Mouse (Mus musculus) midbrain, embryonic 15.5 days (tissue): ENCODE results near the gene Mrps18c. TPM values are rescaled to one million over a fixed set of nuclear protein-coding genes. Genes with fewer than 3 reads are reported as not detected.

ENCODE experiments used
- ATAC-seq: fragments of 200-750 bp; cut with Nextera tagmentation; replicated peaks from 2 replicates; pipeline ENCODE4 v1.8.0; 2017; ENCODE audit warnings: moderate TSS enrichment
- H3K27ac ChIP-seq: fragments of 300-500 bp; sonication (generic); 2 replicates; pipeline ENCODE4 v1.5.1; 2015; ENCODE audit warnings: mild to moderate bottlenecking, inconsistent platforms
- H3K27me3 ChIP-seq: fragments of 300-500 bp; sonication (generic); replicated peaks from 2 replicates; pipeline ENCODE4 v1.6.1; 2015; ENCODE audit warnings: inconsistent platforms
- H3K36me3 ChIP-seq: fragments of 300-500 bp; sonication (generic); replicated peaks from 2 replicates; pipeline ENCODE4 v1.6.1; 2015; ENCODE audit warnings: inconsistent platforms
- H3K4me1 ChIP-seq: fragments of 300-500 bp; sonication (generic); 2 replicates; pipeline ENCODE4 v1.6.1; 2015; ENCODE audit warnings: inconsistent platforms
- H3K4me2 ChIP-seq: fragments of 300-500 bp; sonication (generic); 2 replicates; pipeline ENCODE4 v1.6.1; 2015; ENCODE audit warnings: inconsistent platforms, mild to moderate bottlenecking, moderate library complexity
- H3K4me3 ChIP-seq: fragments of 300-500 bp; sonication (generic); 2 replicates; pipeline ENCODE4 v1.5.1; 2015; ENCODE audit warnings: mild to moderate bottlenecking, inconsistent platforms
- H3K9ac ChIP-seq: fragments of 300-500 bp; sonication (generic); 2 replicates; pipeline ENCODE4 v1.6.1; 2015; ENCODE audit warnings: mild to moderate bottlenecking, inconsistent platforms
- H3K9me3 ChIP-seq: fragments of 300-500 bp; sonication (generic); 2 replicates; pipeline ENCODE4 v1.6.1; 2016; ENCODE audit warnings: inconsistent platforms
- WGBS: fragments of 180-500 bp; shearing (Covaris S2); methylation state at CpG from one replicate; pipeline ENCODE4 v1.1.7; 2015; ENCODE audit warnings: mixed read lengths; 5-methylcytosine and 5-hydroxymethylcytosine counted together
- polyA plus RNA-seq: library from polyadenylated mRNA; unstranded; fragments of >200 nt; fragmentation: Nextera tagmentation; extraction: Ambion mirVana; gene quantifications from 2 replicates; pipeline ENCODE4 v1.2.1, GENCODE M21; 2015

Mrps18c gene
- polyA plus RNA-seq, 1 experiment from 2014 or later, result 144 TPM

GRCm38 (mm10) chr5:100787527-100787926 is 10.9 kb upstream of the Mrps18c start:
- Histone ChIP-seq H3K4me3 (no peak overlapping the region), H3K4me1 (no peaks in the 10 kb centered on the region), H3K9me3 (no peaks in the 10 kb centered on the region), H3K36me3 (peaks cover 68% of the 10 kb centered on the region; the same call in 1 of the 2 replicates), H3K9ac (no peak overlapping the region), H3K27ac (no peak overlapping the region), H3K27me3 (no peaks in the 10 kb centered on the region), H3K4me2 (no peak overlapping the region)
- WGBS, result 89% methylated on average over 9 of the region's 9 CpGs
- no peak for ATAC-seq

- Histone ChIP-seq H3K4me3 (no peak overlapping the region), H3K27me3 (no peaks in the 10 kb centered on the region), H3K4me2 (no peak overlapping the region), H3K9me3 (no peaks in the 10 kb centered on the region), H3K9ac (no peak overlapping the region), H3K4me1 (peaks cover 9% of the 10 kb centered on the region), H3K27ac (no peak overlapping the region), H3K36me3 (peaks cover 60% of the 10 kb centered on the region; the same call in 1 of the 2 replicates)
- WGBS, result 91% methylated on average over 7 of the region's 7 CpGs
- no peak for ATAC-seq
These were observed 6.2 kb upstream of the Mrps18c start for GRCm38 (mm10) chr5:100792261-100792660.

- WGBS, result 82% methylated on average over 5 of the region's 5 CpGs
- ATAC-seq, result no peak
These were observed 4.3 kb upstream of the Mrps18c start for GRCm38 (mm10) chr5:100794084-100794483.

GRCm38 (mm10) chr5:100818341-100818740 is 19.9 kb downstream of the Mrps18c start:
- 86% methylated on average over 4 of the region's 4 CpGs for WGBS
- no peaks in the 10 kb centered on the region for H3K9me3 ChIP-seq
- ATAC-seq, result no peak
- H3K4me2 ChIP-seq, result no peak overlapping the region
- H3K27ac ChIP-seq, result no peak overlapping the region
- no peaks in the 10 kb centered on the region for H3K36me3 ChIP-seq
- H3K9ac ChIP-seq, result no peak overlapping the region
- H3K4me3 ChIP-seq, result no peak overlapping the region
- peaks cover 11% of the 10 kb centered on the region for H3K4me1 ChIP-seq
- no peaks in the 10 kb centered on the region for H3K27me3 ChIP-seq

More at GRCm38 (mm10) chr5:100794084-100794483, 4.3 kb upstream of the Mrps18c start:
- Histone ChIP-seq H3K4me3 (no peak overlapping the region), H3K9me3 (no peaks in the 10 kb centered on the region), H3K9ac (no peak overlapping the region), H3K27ac (no peak overlapping the region), H3K4me2 (no peak overlapping the region), H3K27me3 (no peaks in the 10 kb centered on the region), H3K4me1 (peaks cover 16% of the 10 kb centered on the region), H3K36me3 (peaks cover 49% of the 10 kb centered on the region; the same call in 1 of the 2 replicates)

- H3K4me2 ChIP-seq, result peak overlapping the region; percentile 83
- WGBS, result 30% methylated on average over 16 of the region's 16 CpGs
- peak overlapping the region; percentile 93 for H3K9ac ChIP-seq
- H3K27me3 ChIP-seq, result no peaks in the 10 kb centered on the region
- H3K4me1 ChIP-seq, result peaks cover 11% of the 10 kb centered on the region
- peak overlapping the region; percentile 89 for H3K4me3 ChIP-seq
- H3K27ac ChIP-seq, result 0 out of 2 replicates have a peak overlapping the region, but pooled peaks have one; percentile 82
- no peaks in the 10 kb centered on the region for H3K9me3 ChIP-seq
- H3K36me3 ChIP-seq, result no peaks in the 10 kb centered on the region
- no peak for ATAC-seq
These were observed 21.4 kb downstream of the Mrps18c start for GRCm38 (mm10) chr5:100819568-100820480.

GRCm38 (mm10) chr5:100820483-100821184 is 22.2 kb downstream of the Mrps18c start, which contains the start of gene Abraxas1:
TSS of gene Abraxas1 (minus strand) at chr5:100820965.
- Histone ChIP-seq H3K27me3 (no peaks in the 10 kb centered on the region), H3K4me3 (peak within 1 kb of the TSS; percentile 89), H3K4me2 (peak within 1 kb of the TSS; percentile 83), H3K4me1 (peaks cover 11% of the 10 kb centered on the region), H3K27ac (peak within 1 kb of the TSS; percentile 82), H3K9ac (peak within 1 kb of the TSS; percentile 93), H3K36me3 (no peaks in the 10 kb centered on the region), H3K9me3 (no peaks in the 10 kb centered on the region)
- ATAC-seq, result peak; percentile 99
- WGBS, result under 1% methylated on average over 63 of the region's 63 CpGs

- 0 out of 2 replicates have a peak, but pooled peaks have one; percentile 7 for ATAC-seq
- Histone ChIP-seq H3K36me3 (no peaks in the 10 kb centered on the region), H3K27ac (no peak overlapping the region), H3K4me3 (peak overlapping the region; percentile 89; the same call in 1 of the 2 replicates), H3K27me3 (no peaks in the 10 kb centered on the region), H3K9me3 (no peaks in the 10 kb centered on the region), H3K9ac (no peak overlapping the region), H3K4me1 (peaks cover 11% of the 10 kb centered on the region), H3K4me2 (peak overlapping the region; percentile 83)
- WGBS, result 81% methylated on average over 8 of the region's 8 CpGs
These were observed 22.9 kb downstream of the Mrps18c start for GRCm38 (mm10) chr5:100821375-100821774.

GRCm38 (mm10) chr5:100822826-100823225 is 24.4 kb downstream of the Mrps18c start:
- no peak overlapping the region for H3K4me3 ChIP-seq
- peaks cover 11% of the 10 kb centered on the region for H3K4me1 ChIP-seq
- no peak for ATAC-seq
- no peak overlapping the region for H3K27ac ChIP-seq
- no peak overlapping the region for H3K4me2 ChIP-seq
- no peaks in the 10 kb centered on the region for H3K36me3 ChIP-seq
- no peak overlapping the region for H3K9ac ChIP-seq
- H3K9me3 ChIP-seq, result no peaks in the 10 kb centered on the region
- WGBS, result 92% methylated on average over 7 of the region's 7 CpGs
- no peaks in the 10 kb centered on the region for H3K27me3 ChIP-seq

GRCm38 (mm10) chr5:100825975-100826374 is 27.5 kb downstream of the Mrps18c start:
- ATAC-seq, result no peak
- no peaks in the 10 kb centered on the region for H3K27me3 ChIP-seq
- H3K4me3 ChIP-seq, result no peak overlapping the region
- no peak overlapping the region for H3K27ac ChIP-seq
- H3K4me1 ChIP-seq, result 0 out of 2 replicates have a peak, but pooled peaks cover 4% of the 10 kb centered on the region
- no peak overlapping the region for H3K9ac ChIP-seq
- H3K36me3 ChIP-seq, result no peaks in the 10 kb centered on the region
- no peaks in the 10 kb centered on the region for H3K9me3 ChIP-seq
- no peak overlapping the region for H3K4me2 ChIP-seq
- WGBS, result 13% methylated on average over 2 of the region's 2 CpGs

GRCm38 (mm10) chr5:100826531-100826930 is 28.1 kb downstream of the Mrps18c start:
- Histone ChIP-seq H3K4me2 (no peak overlapping the region), H3K27me3 (no peaks in the 10 kb centered on the region), H3K36me3 (no peaks in the 10 kb centered on the region), H3K4me1 (no peaks in the 10 kb centered on the region), H3K9ac (no peak overlapping the region), H3K9me3 (no peaks in the 10 kb centered on the region), H3K27ac (no peak overlapping the region), H3K4me3 (no peak overlapping the region)
- ATAC-seq, result no peak
- 80% methylated on average over 7 of the region's 7 CpGs for WGBS

GRCm38 (mm10) chr5:100828701-100829100 is 30.3 kb downstream of the Mrps18c start:
- Histone ChIP-seq H3K36me3 (no peaks in the 10 kb centered on the region), H3K4me3 (no peak overlapping the region), H3K4me2 (no peak overlapping the region), H3K27ac (no peak overlapping the region), H3K9ac (no peak overlapping the region), H3K4me1 (no peaks in the 10 kb centered on the region), H3K9me3 (no peaks in the 10 kb centered on the region), H3K27me3 (no peaks in the 10 kb centered on the region)
- no peak for ATAC-seq
- 87% methylated on average over 3 of the region's 3 CpGs for WGBS

GRCm38 (mm10) chr5:100832680-100833079 is 34.3 kb downstream of the Mrps18c start:
- no peaks in the 10 kb centered on the region for H3K4me1 ChIP-seq
- H3K9ac ChIP-seq, result no peak overlapping the region
- H3K27me3 ChIP-seq, result no peaks in the 10 kb centered on the region
- no peak overlapping the region for H3K4me2 ChIP-seq
- no peaks in the 10 kb centered on the region for H3K36me3 ChIP-seq
- ATAC-seq, result no peak
- H3K9me3 ChIP-seq, result no peaks in the 10 kb centered on the region
- no peak overlapping the region for H3K4me3 ChIP-seq
- no peak overlapping the region for H3K27ac ChIP-seq
- WGBS, result 91% methylated on average over 3 of the region's 3 CpGs
